Mouse (Mus musculus): ENCODE measurements around the gene Tex19.1. TPM values are rescaled to one million over a fixed set of nuclear protein-coding genes. Genes with fewer than 3 reads are reported as not detected.

Tex19.1 gene
- total and polyA plus RNA-seq, 3 experiments: 0.57 to 0.95 TPM; not detected in 1

- Histone ChIP-seq H3K4me1 (ENCODE audit: control insufficient read depth in 1 of 2, insufficient read depth in 2 of 2) (no peaks in the 10 kb centered on the region), H3K79me2 (replicated peaks; ENCODE audit: control insufficient read depth, extremely low read depth, insufficient read depth, poor library complexity, severe bottlenecking) (no peaks in the 10 kb centered on the region), H3K27me3 (replicated peaks) (peaks cover 3% of the 10 kb centered on the region), H3K9me3 (replicated peaks; ENCODE audit: low read length) (no peaks in the 10 kb centered on the region), H3K4me2 (ENCODE audit: insufficient read depth, low read depth, poor library complexity, severe bottlenecking) (no peak overlapping the region), H3K4me3 (replicated peaks in 1 of 3; ENCODE audit: low read depth in 2 of 3, low read length in 2 of 3, poor library complexity in 1 of 3) (no peak overlapping the region), H3K9ac (ENCODE audit: insufficient read depth, low read depth) (no peak overlapping the region), H3K36me3 (replicated peaks in 1 of 2; ENCODE audit: control insufficient read depth in 1 of 2, insufficient read depth in 1 of 2, low read length in 1 of 2) (no peaks in the 10 kb centered on the region), H3K27ac (ENCODE audit: insufficient read depth, low read depth) (no peak overlapping the region)
- dilution Hi-C loops (cut with MboI; ENCODE audit: extremely low pct_ligation_motif_present, extremely low pct_unique_long_range_greater_than_20kb, low sequenced_read_pairs) (no loop called here), in situ Hi-C loops (cut with MboI; ENCODE audit: low pct_ligation_motif_present, low pct_unique_long_range_greater_than_20kb, low sequenced_read_pairs) (no loop called here)
- no peak for DNase-seq (ENCODE audit: extremely low read depth)
- TF ChIP-seq BHLHE40 (IDR thresholded peaks at IDR 0.05; ENCODE audit: low read depth, low read length) (no peak), TCF12 (IDR thresholded peaks at IDR 0.05; ENCODE audit: low read depth, low read length) (no peak), CTCF (conservative IDR thresholded peaks at IDR 0.05 in 1 of 2, IDR thresholded peaks at IDR 0.05 in 1 of 2; ENCODE audit: low read depth in 2 of 2, low read length in 2 of 2) (no peak), NELFE (IDR thresholded peaks at IDR 0.05; ENCODE audit: low read depth, low read length) (no peak), MYC (IDR thresholded peaks at IDR 0.05; ENCODE audit: low read depth, low read length) (no peak), USF1 (IDR thresholded peaks at IDR 0.05; ENCODE audit: low read depth, low read length) (no peak), JUND (conservative IDR thresholded peaks at IDR 0.05; ENCODE audit: low read depth, low read length) (no peak), MXI1 (IDR thresholded peaks at IDR 0.05; ENCODE audit: low read depth, low read length) (no peak), CHD2 (IDR thresholded peaks at IDR 0.05; ENCODE audit: low read length) (no peak), ETS1 (conservative IDR thresholded peaks at IDR 0.05; ENCODE audit: low read depth, low read length) (no peak), JUN (IDR thresholded peaks at IDR 0.05; ENCODE audit: insufficient read depth, low read depth, low read length) (no peak), ELF1 (IDR thresholded peaks at IDR 0.05; ENCODE audit: low read depth, low read length) (no peak), UBTF (IDR thresholded peaks at IDR 0.05; ENCODE audit: low read depth, low read length) (no peak), GABPA (IDR thresholded peaks at IDR 0.05; ENCODE audit: insufficient replicate concordance, low read depth, low read length) (no peak), CHD1 (IDR thresholded peaks at IDR 0.05; ENCODE audit: low read depth, low read length) (no peak), IRF4 (IDR thresholded peaks at IDR 0.05; ENCODE audit: low read depth, low read length) (no peak), E2F4 (IDR thresholded peaks at IDR 0.05; ENCODE audit: insufficient replicate concordance, low read depth, low read length) (no peak), PAX5 (IDR thresholded peaks at IDR 0.05; ENCODE audit: low read length) (no peak)
Observed at GRCm38 (mm10) chr11:121109986-121110385, 36.0 kb upstream of the Tex19.1 start.

- TF ChIP-seq KAT2A (IDR thresholded peaks at IDR 0.05; ENCODE audit: insufficient replicate concordance, low read length) (no peak), CTCF (conservative IDR thresholded peaks at IDR 0.05 in 1 of 2, IDR thresholded peaks at IDR 0.05 in 1 of 2; ENCODE audit: low read depth in 2 of 2, low read length in 2 of 2) (no peak), USF2 (conservative IDR thresholded peaks at IDR 0.05; ENCODE audit: low read depth, low read length) (no peak), SMC3 (IDR thresholded peaks at IDR 0.05; ENCODE audit: low read depth, low read length) (no peak), E2F4 (IDR thresholded peaks at IDR 0.05; ENCODE audit: insufficient replicate concordance, low read depth, low read length) (no peak), ZNF384 (IDR thresholded peaks at IDR 0.05; ENCODE audit: low read depth, low read length) (no peak), UBTF (IDR thresholded peaks at IDR 0.05; ENCODE audit: low read depth, low read length) (no peak)
- in situ Hi-C loops (cut with MboI; ENCODE audit: low pct_ligation_motif_present, low pct_unique_long_range_greater_than_20kb, low sequenced_read_pairs) (no loop called here), dilution Hi-C loops (cut with MboI; ENCODE audit: extremely low pct_ligation_motif_present, extremely low pct_unique_long_range_greater_than_20kb, low sequenced_read_pairs) (no loop called here)
- H3K4me1 ChIP-seq (ENCODE audit: control insufficient read depth in 1 of 2, insufficient read depth in 2 of 2): no peaks in the 10 kb centered on the region
- H3K4me2 ChIP-seq (ENCODE audit: insufficient read depth, low read depth, poor library complexity, severe bottlenecking): no peak overlapping the region
- peaks cover 3% of the 10 kb centered on the region for H3K27me3 ChIP-seq (replicated peaks)
- no peaks in the 10 kb centered on the region for H3K9me3 ChIP-seq (replicated peaks; ENCODE audit: low read length)
- no peak overlapping the region for H3K4me3 ChIP-seq (replicated peaks in 1 of 3; ENCODE audit: low read depth in 2 of 3, low read length in 2 of 3, poor library complexity in 1 of 3)
- no peaks in the 10 kb centered on the region for H3K79me2 ChIP-seq (replicated peaks; ENCODE audit: control insufficient read depth, extremely low read depth, insufficient read depth, poor library complexity, severe bottlenecking)
- H3K27ac ChIP-seq (ENCODE audit: insufficient read depth, low read depth): no peak overlapping the region
- no peak for DNase-seq (ENCODE audit: extremely low read depth)
- no peaks in the 10 kb centered on the region for H3K36me3 ChIP-seq (replicated peaks in 1 of 2; ENCODE audit: control insufficient read depth in 1 of 2, insufficient read depth in 1 of 2, low read length in 1 of 2)
- no peak overlapping the region for H3K9ac ChIP-seq (ENCODE audit: insufficient read depth, low read depth)
Observed at GRCm38 (mm10) chr11:121111051-121111450, 34.9 kb upstream of the Tex19.1 start.
